Mouse (Mus musculus) heart, adult 18-20 months (tissue): ENCODE measurements around the gene Cx3cr1. TPM values are rescaled to one million over a fixed set of nuclear protein-coding genes. Genes with fewer than 3 reads are reported as not detected.
"Not testable (repeated sequence)": the region's sequence is repeated elsewhere in the genome, so short reads cannot be mapped to it uniquely, and the experiment has no call there.

ENCODE experiments used
- DNase-seq, 2 experiments: peaks; one replicate each; pipeline ENCODE4 v3.0.0; 2021 to 2022; ENCODE audit warnings: mixed read lengths in 1 of 2
- long read RNA-seq, 2 experiments: library from polyadenylated mRNA; stranded (forward); transcript quantifications; one replicate each; pipeline ENCODE4 v2.0.0; 2021
- total RNA-seq, 2 experiments: library from RNA; stranded (reverse); gene quantifications; 2 replicates each; pipeline ENCODE4 v1.2.3; 2021

The Cx3cr1 gene
- under 1 TPM; 0.80 to 0.92 TPM for total RNA-seq
- long read RNA-seq, experiment 1, partial matches to known transcripts = 0 of 1 reads
- long read RNA-seq, experiment 1, other reads (novel, unspliced or antisense) = 1 of 1 reads
- long read RNA-seq, experiment 2 = 0 reads

GRCm38 (mm10) chr9:120069779-120070178 lies at the start of gene Cx3cr1:
Cx3cr1 (minus strand) TSS chr9:120069879.
- no peak for DNase-seq

- DNase-seq = no peak
These were observed 48.5 kb upstream of the Cx3cr1 start for GRCm38 (mm10) chr9:120118212-120118611.

GRCm38 (mm10) chr9:120116184-120116624 lies 46.5 kb upstream of the Cx3cr1 start:
- no peak for DNase-seq

- DNase-seq = no peak
These were observed 45.9 kb upstream of the Cx3cr1 start for GRCm38 (mm10) chr9:120115580-120115979.

GRCm38 (mm10) chr9:120114789-120115151 lies 45.1 kb upstream of the Cx3cr1 start:
- no peak for DNase-seq

GRCm38 (mm10) chr9:120114051-120114788 lies 44.5 kb upstream of the Cx3cr1 start:
- DNase-seq = no peak

GRCm38 (mm10) chr9:120113456-120113855 lies 43.8 kb upstream of the Cx3cr1 start:
- no peak for DNase-seq

GRCm38 (mm10) chr9:120112472-120112871 lies 42.8 kb upstream of the Cx3cr1 start:
- DNase-seq = no peak

GRCm38 (mm10) chr9:120111156-120111945 lies 41.7 kb upstream of the Cx3cr1 start:
- DNase-seq = no peak

- DNase-seq = peak; percentile 94 to 96
These were observed 40.7 kb upstream of the Cx3cr1 start, which contains the start of gene Slc25a38 for GRCm38 (mm10) chr9:120110211-120111018. Slc25a38 (plus strand) TSS chr9:120110374.

GRCm38 (mm10) chr9:120108953-120109352 lies 39.3 kb upstream of the Cx3cr1 start:
- DNase-seq = not testable (repeated sequence)

- DNase-seq = no peak
These were observed 31.5 kb upstream of the Cx3cr1 start for GRCm38 (mm10) chr9:120101165-120101564.

- no peak for DNase-seq
These were observed 29.6 kb upstream of the Cx3cr1 start for GRCm38 (mm10) chr9:120099304-120099703.

- DNase-seq = peak; percentile 57 to 87
These were observed 29.0 kb upstream of the Cx3cr1 start for GRCm38 (mm10) chr9:120098682-120099081.

GRCm38 (mm10) chr9:120095886-120096285 lies 26.2 kb upstream of the Cx3cr1 start:
- no peak for DNase-seq

GRCm38 (mm10) chr9:120093701-120094100 lies 24.0 kb upstream of the Cx3cr1 start:
- no peak for DNase-seq

- no peak for DNase-seq
These were observed 22.1 kb upstream of the Cx3cr1 start, which contains the start of gene Ccr8 for GRCm38 (mm10) chr9:120091696-120092238. Ccr8 (plus strand) TSS chr9:120092114.

GRCm38 (mm10) chr9:120091086-120091485 lies 21.4 kb upstream of the Cx3cr1 start:
- DNase-seq = no peak

- no peak for DNase-seq
These were observed 19.4 kb upstream of the Cx3cr1 start for GRCm38 (mm10) chr9:120089125-120089524.

- no peak for DNase-seq
These were observed 14.7 kb upstream of the Cx3cr1 start for GRCm38 (mm10) chr9:120084406-120084805.

- no peak for DNase-seq
These were observed 13.6 kb upstream of the Cx3cr1 start for GRCm38 (mm10) chr9:120083158-120083894.
